Mouse (Mus musculus) ovary, postnatal 10 days (tissue): Measurements from ENCODE around the gene Sept6.

ENCODE experiments used
- DNase-seq: peaks from one replicate; pipeline ENCODE4 v3.0.0; 2022; ENCODE audit warnings: low spot score

Gene Sept6

GRCm38 (mm10) chrX:36864609-36865328, 126.8 kb downstream of the Sept6 start:
- no peak for DNase-seq

- DNase-seq = peak; percentile 39
These were observed 127.6 kb downstream of the Sept6 start for GRCm38 (mm10) chrX:36863766-36864608.
